In the genomic region with DNA sequence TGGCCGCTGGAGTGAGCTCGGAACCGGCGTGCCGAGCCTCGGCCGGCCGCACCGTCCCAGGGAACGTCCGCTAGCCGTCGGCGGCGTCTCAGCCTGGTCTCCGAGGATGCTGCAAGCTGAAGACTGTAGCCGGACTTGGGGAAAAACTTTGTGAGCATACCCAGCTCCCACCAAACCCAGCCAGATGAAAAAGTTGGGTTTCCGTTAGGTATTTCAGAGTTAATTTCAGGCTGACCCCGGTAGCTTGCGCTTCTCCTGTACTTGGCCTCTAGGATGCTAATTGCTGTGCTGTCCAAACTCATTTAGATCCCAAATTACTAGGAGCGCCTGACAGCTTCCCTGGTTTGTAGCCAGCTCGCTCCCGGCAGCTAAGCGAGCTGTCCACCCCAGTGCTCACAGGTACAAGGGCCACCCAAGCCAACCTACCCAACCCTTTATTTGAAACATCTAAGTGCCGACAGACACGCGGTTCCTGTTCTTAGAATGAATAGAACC, we compare ENCODE assay signal across 8 mouse cellular contexts. TPM values are rescaled to one million over a fixed set of nuclear protein-coding genes. Genes with fewer than 3 reads are reported as not detected.
DNase-seq lines count a peak whose midpoint lies in the region; ATAC-seq and TF ChIP-seq lines count a peak whose summit lies in the region.

No protein-coding gene starts in this region.

- ATAC-seq in cerebellum, adult (ENCODE audit: insufficient number of reproducible peaks, low FRiP score, low TSS enrichment), result peak; percentile 59
- peak; percentile 7 for ATAC-seq in forebrain, embryonic 14.5 days
- ATAC-seq in liver, embryonic 11.5 days (replicated peaks; ENCODE audit: low FRiP score), result no peak

- H3K9me3 ChIP-seq in forebrain, embryonic 14.5 days (replicated peaks; ENCODE audit: control insufficient read depth, low read length), result no peaks in the 10 kb centered on the region
- H3K9me3 ChIP-seq in hindbrain, embryonic 10.5 days, result no peaks in the 10 kb centered on the region
- H3K9me3 ChIP-seq in liver, embryonic 11.5 days (ENCODE audit: control insufficient read depth, low read length), result no peaks in the 10 kb centered on the region

- no peaks in the 10 kb centered on the region for H3K36me3 ChIP-seq in forebrain, embryonic 14.5 days (ENCODE audit: control insufficient read depth, insufficient read depth, low read length)
- no peaks in the 10 kb centered on the region for H3K36me3 ChIP-seq in hindbrain, embryonic 10.5 days
- no peaks in the 10 kb centered on the region for H3K36me3 ChIP-seq in liver, embryonic 11.5 days (ENCODE audit: control insufficient read depth, insufficient read depth, low read length)

- H3K9ac ChIP-seq in forebrain, embryonic 14.5 days (ENCODE audit: low read length), result peak overlapping the region; percentile 94
- H3K9ac ChIP-seq in liver, embryonic 11.5 days (ENCODE audit: low read depth, low read length), result peak overlapping the region; percentile 28; the same call in 1 of the 2 replicates

- peak overlapping the region; percentile 71 for H3K4me3 ChIP-seq in forebrain, embryonic 14.5 days (ENCODE audit: low read depth, low read length)
- peak overlapping the region; percentile 63 for H3K4me3 ChIP-seq in hindbrain, embryonic 10.5 days
- H3K4me3 ChIP-seq in liver, embryonic 11.5 days (ENCODE audit: low read depth, low read length), result peak overlapping the region; percentile 47
- H3K4me3 ChIP-seq in olfactory bulb, adult 2 months (ENCODE audit: insufficient read depth, low read depth, low read length), result peak overlapping the region; percentile 99

- peak overlapping the region; percentile 95 for H3K27ac ChIP-seq in forebrain, embryonic 14.5 days (ENCODE audit: low read depth, low read length)
- H3K27ac ChIP-seq in hindbrain, embryonic 10.5 days, result peak overlapping the region; percentile 91
- H3K27ac ChIP-seq in liver, embryonic 11.5 days (ENCODE audit: low read depth, low read length), result no peak overlapping the region
- peak overlapping the region; percentile 100 for H3K27ac ChIP-seq in olfactory bulb, adult 2 months (ENCODE audit: insufficient read depth, low read depth, low read length)

- WGBS in forebrain, embryonic 14.5 days, result 0% methylated on average over 27 of the region's 27 CpGs
- under 1% methylated on average over 27 of the region's 27 CpGs for WGBS in hindbrain, embryonic 10.5 days
- WGBS in liver, embryonic 11.5 days, result 2% methylated on average over 27 of the region's 27 CpGs
- 2% methylated on average over 27 of the region's 27 CpGs for WGBS in olfactory bulb, adult 2 months

- no peaks in the 10 kb centered on the region; the same call in none of the 2 replicates for H3K27me3 ChIP-seq in forebrain, embryonic 14.5 days (replicated peaks; ENCODE audit: control insufficient read depth, insufficient read depth, low read length)
- peaks cover 99% of the 10 kb centered on the region for H3K27me3 ChIP-seq in hindbrain, embryonic 10.5 days (ENCODE audit: insufficient read depth, poor library complexity, severe bottlenecking)
- H3K27me3 ChIP-seq in liver, embryonic 11.5 days (replicated peaks; ENCODE audit: control insufficient read depth, insufficient read depth, low read length), result peaks cover 33% of the 10 kb centered on the region

- H3K4me2 ChIP-seq in forebrain, embryonic 14.5 days (ENCODE audit: low read length), result peak overlapping the region; percentile 79
- peak overlapping the region; percentile 67 for H3K4me2 ChIP-seq in liver, embryonic 11.5 days

- H3K4me1 ChIP-seq in forebrain, embryonic 14.5 days (ENCODE audit: control insufficient read depth, insufficient read depth, low read length), result peaks cover 3% of the 10 kb centered on the region; the same call in 1 of the 2 replicates
- H3K4me1 ChIP-seq in hindbrain, embryonic 10.5 days (replicated peaks), result peaks cover 22% of the 10 kb centered on the region
- no peaks in the 10 kb centered on the region; the same call in 1 of the 2 replicates for H3K4me1 ChIP-seq in liver, embryonic 11.5 days (replicated peaks; ENCODE audit: control insufficient read depth, insufficient read depth, low read length)
- H3K4me1 ChIP-seq in olfactory bulb, adult 2 months (ENCODE audit: control insufficient read depth, insufficient read depth, low read length), result no peaks in the 10 kb centered on the region

- no peak for TF ChIP-seq CTCF in olfactory bulb, adult 2 months (IDR thresholded peaks at IDR 0.05; ENCODE audit: insufficient read depth, low read depth, low read length)

- TF ChIP-seq POLR2A in olfactory bulb, adult 2 months (IDR thresholded peaks at IDR 0.05; ENCODE audit: insufficient read depth, low read depth, low read length), result no peak

- DNase-seq in adrenal gland, adult 2 months, result peak; percentile 52
- no peak for DNase-seq in adrenal gland, postnatal 4 days (ENCODE audit: low spot score in 2 of 2)
- DNase-seq in forebrain, embryonic 14.5 days (ENCODE audit: low spot score), result peak; percentile 54
- no peak for DNase-seq in hindbrain, embryonic 10.5 days (ENCODE audit: low spot score)
- DNase-seq in liver, embryonic 11.5 days (ENCODE audit: low spot score), result no peak
- no peak for DNase-seq in spleen, postnatal 4 days (ENCODE audit: low spot score in 2 of 2)

RNA-seq across cellular contexts. Expression of gene Cacna2d1, which starts 0.8 kb away (rescaled TPM):
- 100 to 1,000 TPM; 105 to 137 TPM for total RNA-seq in adrenal gland, adult 2 months (2021)
- polyA plus RNA-seq in adrenal gland, adult 2 months (2012; rRNA removed), result 10.3 and 13.7 TPM in 2 replicates
- total RNA-seq in adrenal gland, postnatal 4 days (2021), result 10 to 100 TPM; 97.8 to 98.8 TPM
- polyA plus RNA-seq in forebrain, embryonic 14.5 days (2014; fragmentation: Nextera tagmentation; extraction: Ambion mirVana), result 22.8 and 30.6 TPM in 2 replicates
- 7.2 and 15.0 TPM in 2 replicates for polyA plus RNA-seq in hindbrain, embryonic 10.5 days (2016; fragmentation: Nextera tagmentation; extraction: Ambion mirVana)
- polyA plus RNA-seq in liver, embryonic 11.5 days (2014; fragmentation: Nextera tagmentation; extraction: Ambion mirVana), result 3.0 TPM in 2 replicates
- 62.5 and 184 TPM in 2 replicates for polyA plus RNA-seq in olfactory bulb, adult 2 months (2012; ENCODE audit: insufficient read depth, insufficient read length, low replicate concordance, missing spikeins)

Comparison
In these comparisons a context has a peak if more than half of its experiments do, and no peak if none do; other contexts are left out.
1. DNase-seq: peak in adrenal gland, adult 2 months (single experiment) and forebrain, embryonic 14.5 days (single experiment); none in adrenal gland, postnatal 4 days (0 of 2), hindbrain, embryonic 10.5 days (single experiment), liver, embryonic 11.5 days (single experiment) and spleen, postnatal 4 days (0 of 2).
2. H3K4me3 ChIP-seq: peak in every context shown above with its lines; median percentile 99 in olfactory bulb, adult 2 months; 71 in forebrain, embryonic 14.5 days; 63 in hindbrain, embryonic 10.5 days; 47 in liver, embryonic 11.5 days.